Mouse (Mus musculus): ENCODE results near the gene Rbbp5.
"Not testable (repeated sequence)": the region's sequence is repeated elsewhere in the genome, so short reads cannot be mapped to it uniquely, and the experiment has no call there.

Gene Rbbp5

DNA sequence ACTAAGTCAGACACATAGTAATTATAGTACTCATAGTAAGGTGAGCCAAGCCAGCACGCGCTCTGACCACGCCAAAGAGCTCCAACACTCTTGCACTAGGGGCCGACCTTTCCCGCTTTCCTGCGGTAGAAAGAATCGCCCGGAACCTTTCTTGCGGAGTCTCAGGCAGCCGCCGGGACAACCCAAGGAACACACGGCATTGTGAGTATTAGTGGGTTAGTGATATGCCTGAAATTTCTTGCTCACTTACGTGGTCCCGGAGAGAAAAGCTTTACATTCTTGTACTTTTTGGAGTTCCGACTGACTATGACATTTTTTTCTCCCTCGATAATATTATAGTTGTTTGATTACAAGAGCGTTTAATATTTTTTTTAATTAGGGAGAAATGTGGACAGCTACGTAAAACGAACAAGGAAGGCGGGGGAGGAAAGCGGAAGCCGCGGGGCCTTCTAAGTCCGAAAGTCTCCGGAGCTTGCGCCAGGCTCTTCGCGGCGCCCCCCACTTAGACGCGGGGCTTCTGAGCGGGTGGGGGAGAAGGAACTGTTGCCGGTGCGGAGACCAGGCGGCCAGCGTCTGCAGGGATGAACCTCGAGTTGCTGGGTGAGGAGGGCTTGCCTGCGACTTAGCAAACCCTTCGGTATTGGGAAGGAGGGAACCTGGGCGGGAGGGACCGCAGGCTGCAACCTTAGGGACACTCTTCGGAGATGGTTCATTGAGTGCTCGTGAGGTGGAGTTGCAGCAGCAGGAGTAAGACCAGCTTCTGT is at the start of gene Rbbp5:
Gene Rbbp5 (plus strand): TSS at position 438 of the 764 bp plus-strand sequence.
- peak; percentile 86 to 93 for DNase-seq

DNA sequence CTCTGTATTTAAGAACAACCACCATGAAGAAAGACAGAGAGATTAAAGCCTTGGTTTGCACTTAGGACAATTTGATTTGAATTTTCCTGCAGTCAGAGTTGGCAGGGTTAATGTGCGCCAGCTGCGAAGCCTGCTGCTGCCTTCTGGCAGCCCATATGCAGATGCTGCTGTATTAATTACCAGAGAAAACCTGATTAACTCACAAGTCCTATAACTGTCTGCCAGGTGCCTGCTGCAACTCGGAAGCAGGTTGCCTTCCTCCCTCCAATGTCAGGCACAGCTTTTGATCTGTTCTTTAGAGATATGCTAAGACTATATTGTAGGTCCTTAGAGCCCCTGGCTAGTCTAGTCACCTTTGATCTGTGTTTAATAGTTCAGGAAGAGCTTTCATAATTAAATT is 46.3 kb upstream of the Rbbp5 start:
- peak in 1 of 2 experiments; percentile 7 for DNase-seq

DNA sequence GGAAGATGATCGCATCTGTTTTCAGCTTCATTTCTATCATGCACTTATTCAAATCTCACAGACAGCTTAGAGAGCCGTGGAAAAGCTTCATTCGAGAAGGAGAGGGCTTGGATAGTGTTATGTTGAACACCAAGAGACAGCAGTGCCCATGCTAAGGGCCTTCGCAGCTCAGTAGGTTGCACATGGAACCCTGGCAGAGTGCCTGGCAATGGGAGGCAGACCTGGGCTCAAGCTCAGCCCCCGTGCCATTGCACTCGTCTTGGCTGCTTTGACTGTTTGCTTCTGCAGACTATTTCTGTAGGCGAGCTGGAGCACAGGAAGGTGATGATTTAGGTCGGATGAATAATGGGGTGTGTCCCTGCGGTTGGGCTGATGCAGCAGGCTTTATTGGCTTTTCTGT is 45.4 kb upstream of the Rbbp5 start:
- DNase-seq = peak; percentile 57 to 60

- no peak for DNase-seq
Observed at GRCm38 (mm10) chr1:132433349-132433748, 43.8 kb upstream of the Rbbp5 start.

- DNase-seq = no peak
Observed at GRCm38 (mm10) chr1:132434032-132434431, 43.1 kb upstream of the Rbbp5 start.

DNA sequence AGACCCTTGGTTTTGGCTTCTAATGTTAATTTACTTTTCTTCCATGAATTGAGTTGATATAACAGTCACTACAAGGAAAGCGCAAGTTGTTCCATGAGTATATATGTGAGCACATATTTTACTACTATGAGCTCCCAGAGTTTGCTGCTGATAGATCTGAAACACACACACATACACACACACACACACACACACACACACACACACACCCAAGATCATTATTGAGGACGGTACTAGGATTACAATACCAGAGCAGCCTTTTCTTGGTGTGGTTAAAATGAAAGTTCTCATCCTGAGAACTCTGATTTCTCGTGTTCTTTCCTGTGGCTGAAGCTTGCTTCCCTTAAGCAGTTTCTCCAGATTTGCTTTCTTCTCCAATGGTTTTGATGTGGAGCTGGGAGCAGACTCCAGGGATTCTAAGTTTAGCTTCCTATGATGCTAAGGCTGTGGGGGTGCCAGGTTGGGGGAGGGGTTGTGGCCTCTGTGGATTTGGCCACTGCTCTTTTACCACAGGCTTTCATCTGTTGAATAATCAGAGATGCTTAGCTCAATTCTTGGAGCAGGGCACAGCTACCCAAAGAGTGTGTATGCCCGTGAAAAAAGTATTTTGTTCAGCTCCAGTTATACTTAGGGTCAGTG is 40.7 kb upstream of the Rbbp5 start:
- DNase-seq = no peak

GRCm38 (mm10) chr1:132436960-132437359 is 40.2 kb upstream of the Rbbp5 start:
- DNase-seq = no peak

GRCm38 (mm10) chr1:132437389-132437788 is 39.8 kb upstream of the Rbbp5 start:
- no peak for DNase-seq

DNA sequence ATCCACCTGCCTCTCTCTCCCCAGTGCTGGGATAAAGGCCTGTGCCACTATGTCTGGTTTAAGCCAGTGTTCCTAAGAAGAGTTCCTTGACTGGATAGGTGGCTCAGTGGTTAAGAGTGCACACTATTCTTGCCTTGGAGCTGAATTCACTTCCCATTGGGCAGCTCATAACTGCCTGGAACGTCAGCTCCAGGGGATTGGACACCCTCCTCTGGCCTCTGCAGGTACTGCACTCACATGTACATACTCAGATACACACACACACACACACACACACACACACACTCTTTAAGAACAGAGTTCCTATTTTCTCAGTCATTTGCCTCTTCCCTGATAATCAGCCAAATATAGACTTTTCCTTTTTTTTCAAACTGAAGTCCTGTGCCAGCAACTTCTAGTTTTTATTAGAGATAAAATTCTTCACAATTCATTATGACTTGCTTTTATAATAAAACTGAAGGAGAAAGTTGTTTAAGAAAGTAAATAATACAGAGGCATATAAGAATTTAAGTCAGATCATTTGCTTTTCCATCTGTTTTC is 36.2 kb upstream of the Rbbp5 start:
- no peak for DNase-seq

DNA sequence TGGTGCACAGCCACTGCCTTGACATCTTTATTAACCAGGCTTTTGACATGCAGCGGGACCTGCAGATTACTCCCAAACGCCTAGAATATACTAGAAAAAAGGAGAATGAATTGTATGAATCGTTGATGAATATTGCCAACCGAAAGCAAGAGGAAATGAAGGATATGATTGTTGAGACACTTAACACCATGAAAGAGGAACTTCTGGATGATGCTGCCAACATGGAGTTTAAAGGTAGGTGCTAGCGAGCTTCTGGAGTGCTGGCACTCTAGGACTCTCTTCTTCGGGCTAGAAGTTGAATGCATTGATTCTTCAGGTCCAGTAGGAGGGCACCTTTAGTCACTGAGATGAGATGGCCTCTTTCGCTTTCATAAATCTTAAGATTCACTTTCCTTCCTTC is 27.4 kb upstream of the Rbbp5 start:
- DNase-seq = no peak

DNA sequence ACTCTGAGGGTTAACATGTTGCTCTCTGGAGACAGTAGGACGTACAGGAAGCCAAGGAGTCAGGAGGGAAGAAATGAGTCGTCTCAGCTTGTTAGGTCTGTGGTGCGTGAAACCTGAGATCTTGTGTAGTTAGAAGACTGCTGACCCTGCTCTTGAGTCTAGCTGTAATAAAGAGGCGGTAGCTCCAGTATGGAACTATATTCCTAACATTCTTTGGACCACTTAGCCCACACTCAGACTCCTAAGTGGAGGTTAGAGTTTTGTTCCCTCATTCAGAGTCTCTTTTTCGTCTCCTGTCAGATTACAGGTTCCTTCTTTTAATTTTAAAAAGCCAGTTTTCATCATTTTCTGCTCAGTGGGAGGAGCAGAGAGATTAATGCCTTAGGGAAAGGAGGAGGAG is 12.5 kb upstream of the Rbbp5 start:
- no peak for DNase-seq

GRCm38 (mm10) chr1:132468926-132469325 is 8.2 kb upstream of the Rbbp5 start:
- no peak for DNase-seq

DNA sequence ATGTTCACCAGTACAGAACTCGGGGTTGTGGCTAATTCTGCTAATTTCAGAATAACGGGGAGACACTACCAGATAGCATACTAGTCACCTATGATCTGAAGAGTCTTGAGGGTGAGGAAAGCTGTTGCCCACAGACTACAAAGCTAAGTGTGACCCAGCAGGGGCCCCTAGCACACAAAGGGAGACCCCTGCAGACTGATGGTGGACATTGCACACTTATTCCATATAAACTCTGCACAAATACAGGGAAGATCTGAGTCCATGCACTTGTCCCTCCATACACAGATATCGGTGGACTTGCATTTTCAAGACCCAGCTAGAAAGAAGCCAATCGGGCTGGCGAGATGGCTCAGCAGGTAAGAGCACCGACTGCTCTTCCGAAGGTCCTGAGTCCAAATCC is 7.6 kb upstream of the Rbbp5 start:
- DNase-seq = no peak

DNA sequence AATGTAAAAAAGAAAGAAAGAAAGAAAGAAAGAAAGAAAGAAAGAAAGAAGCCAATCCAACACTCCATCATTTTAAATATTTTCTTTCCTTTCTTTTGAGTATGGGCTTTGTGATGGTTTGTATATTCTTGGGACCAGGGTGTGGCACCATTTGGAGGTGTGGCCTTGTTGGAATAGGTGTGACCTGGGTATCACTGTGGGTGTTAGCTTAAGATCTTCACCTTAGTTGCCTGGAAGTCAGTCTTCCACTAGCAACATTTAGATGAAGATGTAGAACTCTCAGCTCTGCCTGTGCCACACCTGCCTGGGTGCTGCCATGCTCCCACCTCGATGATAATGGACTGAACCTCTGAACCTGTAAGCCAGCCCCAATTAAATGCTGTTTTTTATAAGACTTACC is 7.1 kb upstream of the Rbbp5 start:
- DNase-seq = not testable (repeated sequence)

GRCm38 (mm10) chr1:132471032-132471431 is 6.1 kb upstream of the Rbbp5 start:
- no peak for DNase-seq

DNA sequence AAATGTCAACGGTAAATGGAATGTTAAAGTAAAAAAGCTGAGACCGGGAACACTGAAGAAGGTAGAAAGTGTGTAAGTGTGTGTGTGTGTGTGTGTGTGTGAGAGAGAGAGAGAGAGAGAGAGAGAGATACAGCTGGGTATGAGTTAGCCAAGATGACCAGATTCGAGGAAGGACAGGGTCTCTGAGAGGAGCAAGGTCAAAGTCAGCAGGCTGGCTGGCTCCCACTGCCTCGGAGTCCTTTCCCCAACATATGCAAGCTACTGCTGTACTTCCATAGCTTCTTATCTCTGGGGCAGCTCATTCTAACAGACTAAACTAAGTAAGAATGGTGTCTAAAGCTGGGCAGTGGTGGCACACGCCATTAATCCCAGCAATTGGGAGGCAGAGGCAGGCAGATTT is 5.7 kb upstream of the Rbbp5 start:
- no peak for DNase-seq

DNA sequence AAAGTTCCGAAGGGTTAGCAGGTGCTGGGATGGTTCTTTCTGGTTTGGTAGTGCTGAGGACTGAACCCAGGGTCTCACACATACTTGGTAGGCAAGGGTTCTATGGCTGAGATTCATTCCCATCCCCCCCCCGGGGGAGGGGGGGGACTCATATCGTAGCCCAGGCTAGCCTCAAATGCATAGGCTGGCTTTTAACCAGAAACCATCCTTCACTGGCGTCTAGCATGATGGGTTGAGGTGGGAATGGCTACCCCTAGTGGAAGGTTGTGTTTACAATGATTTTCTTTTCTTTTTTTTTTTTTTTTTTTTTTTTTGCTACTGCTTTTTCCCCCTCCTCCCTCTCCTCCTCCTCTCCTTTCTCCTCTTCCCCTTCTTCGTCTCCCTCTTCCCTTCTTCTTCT is 4.6 kb upstream of the Rbbp5 start:
- no peak for DNase-seq

- DNase-seq = no peak
Observed at GRCm38 (mm10) chr1:132474496-132474895, 2.7 kb upstream of the Rbbp5 start.

GRCm38 (mm10) chr1:132476575-132476927 is 614 bp upstream of the Rbbp5 start:
- DNase-seq = no peak

- DNase-seq = no peak
Observed at GRCm38 (mm10) chr1:132479438-132479837, 2.3 kb downstream of the Rbbp5 start.

- DNase-seq = no peak
Observed at GRCm38 (mm10) chr1:132481619-132482018, 4.5 kb downstream of the Rbbp5 start.

GRCm38 (mm10) chr1:132483234-132483633 is 6.1 kb downstream of the Rbbp5 start:
- no peak for DNase-seq

GRCm38 (mm10) chr1:132483759-132484158 is 6.6 kb downstream of the Rbbp5 start:
- no peak for DNase-seq

- peak in 1 of 2 experiments; percentile 47 for DNase-seq
Observed at GRCm38 (mm10) chr1:132500535-132500934, 23.4 kb downstream of the Rbbp5 start.
